Mouse (Mus musculus) brain, embryonic 14.5 days (tissue): ENCODE measurements around the gene Gp1ba.
A peak's percentile ranks its signal among the peaks of the same experiment; 100 is the strongest.

Experiments used
- CTCF ChIP-seq: fragments of 200-500 bp; IDR thresholded peaks from 2 replicates; pipeline ENCODE4 v1.5.1; 2012; ENCODE audit warnings: inconsistent platforms, mild to moderate bottlenecking, moderate library complexity, borderline replicate concordance; ENCODE audit not compliant: insufficient read depth, insufficient read length; ENCODE audit errors: extremely low read depth
- POLR2A ChIP-seq: fragments of 200-500 bp; IDR thresholded peaks from 2 replicates; pipeline ENCODE4 v1.6.1; 2012; ENCODE audit warnings: mild to moderate bottlenecking, inconsistent platforms, borderline replicate concordance; ENCODE audit not compliant: poor library complexity, insufficient read depth, insufficient read length, severe bottlenecking; ENCODE audit errors: extremely low read depth

GRCm38 (mm10) chr11:70668771-70669505 is 30.0 kb downstream of the Gp1ba start, which contains the start of gene Spag7:
- TF ChIP-seq CTCF: no peak
- TF ChIP-seq POLR2A: peak; percentile 55; the same call in 1 of the 2 replicates
